Mouse (Mus musculus): ENCODE data around the gene Otog. TPM values are rescaled to one million over a fixed set of nuclear protein-coding genes. Genes with fewer than 3 reads are reported as not detected.
A peak's percentile ranks its signal among the peaks of the same experiment; 100 is the strongest.

Gene Otog
- polyA plus RNA-seq, 1 experiment from 2014 or later: 0.14 TPM

GRCm38 (mm10) chr7:46235948-46236347 is 4.8 kb upstream of the Otog start:
- Histone ChIP-seq H3K9ac (no peak overlapping the region), H3K36me3 (no peaks in the 10 kb centered on the region), H3K27ac (no peak overlapping the region), H3K4me3 (no peak overlapping the region), H3K9me3 (no peaks in the 10 kb centered on the region), H3K27me3 (replicated peaks) (no peaks in the 10 kb centered on the region), H3K4me2 (replicated peaks) (0 out of 2 replicates have a peak overlapping the region, but pooled peaks have one; percentile 16), H3K4me1 (no peaks in the 10 kb centered on the region; the same call in none of the 2 replicates)
- no peak for ATAC-seq (ENCODE audit: low FRiP score, low read depth)
- 72% methylated on average over 18 of the region's 18 CpGs for WGBS

- 0 out of 2 replicates have a peak overlapping the region, but pooled peaks have one; percentile 16 for H3K4me2 ChIP-seq (replicated peaks)
- no peaks in the 10 kb centered on the region for H3K36me3 ChIP-seq
- WGBS: 67% methylated on average over 15 of the region's 15 CpGs
- no peaks in the 10 kb centered on the region for H3K9me3 ChIP-seq
- H3K27me3 ChIP-seq (replicated peaks): no peaks in the 10 kb centered on the region
- no peak overlapping the region for H3K4me3 ChIP-seq
- no peak for ATAC-seq (ENCODE audit: low FRiP score, low read depth)
- H3K27ac ChIP-seq: no peak overlapping the region
- no peaks in the 10 kb centered on the region; the same call in none of the 2 replicates for H3K4me1 ChIP-seq
- H3K9ac ChIP-seq: no peak overlapping the region
Measured at GRCm38 (mm10) chr7:46236363-46236762, 4.4 kb upstream of the Otog start.

DNA sequence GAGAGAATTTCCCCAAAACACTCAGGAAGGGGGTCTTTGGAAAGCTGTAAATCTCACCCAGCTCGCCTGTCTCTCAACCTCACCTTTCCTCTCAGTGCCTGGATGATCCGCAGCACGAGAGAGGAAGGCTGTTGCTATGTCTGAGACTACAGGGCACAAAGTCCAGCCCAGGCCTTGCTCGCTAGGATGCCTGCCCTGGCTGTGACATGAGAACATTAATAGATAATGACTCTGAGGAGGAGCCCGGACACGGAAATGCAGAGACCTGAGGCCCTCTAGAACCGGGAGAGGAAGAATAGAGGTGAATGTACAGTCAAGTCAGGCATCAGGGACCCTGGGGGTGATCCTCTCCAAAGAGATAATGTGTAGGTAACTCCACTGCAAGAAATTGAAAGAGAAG is 3.6 kb upstream of the Otog start:
- WGBS: 60% methylated on average over 7 of the region's 7 CpGs
- no peak overlapping the region for H3K4me3 ChIP-seq
- no peak for ATAC-seq (ENCODE audit: low FRiP score, low read depth)
- no peaks in the 10 kb centered on the region; the same call in none of the 2 replicates for H3K4me1 ChIP-seq
- H3K9ac ChIP-seq: no peak overlapping the region
- no peak overlapping the region for H3K27ac ChIP-seq
- H3K36me3 ChIP-seq: no peaks in the 10 kb centered on the region
- no peaks in the 10 kb centered on the region for H3K27me3 ChIP-seq (replicated peaks)
- no peak overlapping the region for H3K4me2 ChIP-seq (replicated peaks)
- no peaks in the 10 kb centered on the region for H3K9me3 ChIP-seq

DNA sequence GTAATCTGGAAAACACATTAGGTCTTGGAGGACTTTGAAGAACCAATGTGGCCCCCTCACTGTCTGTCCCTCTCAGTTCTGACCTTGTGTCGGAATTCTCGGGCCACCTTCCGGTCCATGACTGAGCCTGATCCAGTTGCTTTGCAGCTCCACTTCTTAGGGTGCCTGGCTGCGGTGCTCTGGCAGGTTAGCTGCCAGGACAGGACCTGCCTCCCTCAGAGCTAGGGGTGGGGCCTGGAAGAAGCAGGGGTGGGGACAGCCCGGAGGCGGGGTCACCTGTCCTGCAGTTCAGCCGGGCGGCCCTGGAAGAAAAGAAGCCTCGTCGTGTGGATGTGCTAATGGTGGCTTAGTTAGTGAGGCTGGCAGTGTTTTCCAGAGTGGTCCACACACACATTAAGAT is 2.4 kb upstream of the Otog start, which contains the start of gene Ush1c:
Gene Ush1c, minus strand, starts transcription at position 158 of the 400 bp plus-strand sequence.
- Histone ChIP-seq H3K4me1 (no peaks in the 10 kb centered on the region; the same call in none of the 2 replicates), H3K36me3 (no peaks in the 10 kb centered on the region), H3K4me2 (replicated peaks) (no peak within 1 kb of the TSS), H3K4me3 (no peak within 1 kb of the TSS), H3K27me3 (replicated peaks) (no peaks in the 10 kb centered on the region), H3K27ac (no peak within 1 kb of the TSS), H3K9me3 (no peaks in the 10 kb centered on the region), H3K9ac (no peak within 1 kb of the TSS)
- no peak for ATAC-seq (ENCODE audit: low FRiP score, low read depth)
- WGBS: 21% methylated on average over 10 of the region's 10 CpGs

DNA sequence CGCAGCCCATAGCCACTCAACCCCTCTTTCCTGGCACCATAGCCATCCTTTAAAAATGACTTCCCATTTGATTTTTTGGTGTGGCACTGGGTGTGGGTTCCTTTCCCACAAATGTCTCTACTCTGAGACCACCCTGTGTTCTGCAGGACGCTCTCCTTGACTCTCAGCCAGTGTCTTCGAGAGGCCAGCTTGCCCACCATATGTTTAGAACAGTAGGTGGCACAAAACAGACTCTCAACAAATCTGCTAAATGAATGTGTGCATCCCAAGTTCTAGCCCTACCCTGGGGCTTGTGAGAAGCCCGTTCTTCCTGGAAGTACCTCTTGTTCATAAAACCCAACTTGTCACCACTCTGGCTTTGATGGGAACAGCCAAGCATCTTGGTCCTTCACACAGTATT is 696 bp upstream of the Otog start:
- Histone ChIP-seq H3K9me3 (no peaks in the 10 kb centered on the region), H3K36me3 (no peaks in the 10 kb centered on the region), H3K4me3 (no peak overlapping the region), H3K27me3 (replicated peaks) (no peaks in the 10 kb centered on the region), H3K9ac (no peak overlapping the region), H3K4me1 (no peaks in the 10 kb centered on the region; the same call in none of the 2 replicates), H3K4me2 (replicated peaks) (no peak overlapping the region), H3K27ac (no peak overlapping the region)
- no peak for ATAC-seq (ENCODE audit: low FRiP score, low read depth)
- 89% methylated on average over 4 of the region's 4 CpGs for WGBS

DNA sequence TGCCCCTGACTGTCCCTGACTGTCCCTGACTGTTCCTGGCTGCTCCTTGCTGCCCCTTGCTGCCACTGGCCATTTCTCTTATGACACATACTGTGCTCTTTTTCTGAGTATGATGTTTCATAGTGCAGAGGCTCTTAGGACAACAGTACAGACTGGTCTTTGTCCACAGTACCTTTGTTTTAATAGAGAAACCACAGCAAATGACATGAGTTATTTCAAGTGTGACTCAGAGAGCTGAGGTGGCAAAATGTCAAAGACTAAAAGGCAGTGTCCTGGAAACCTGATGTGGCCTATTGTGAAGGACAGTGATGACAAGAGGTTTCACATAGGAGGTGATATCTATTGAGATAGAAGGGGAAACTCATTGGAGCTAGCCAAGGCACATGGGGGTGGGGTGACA is 6.1 kb downstream of the Otog start:
- H3K27ac ChIP-seq: no peak overlapping the region
- H3K4me1 ChIP-seq: no peaks in the 10 kb centered on the region
- no peaks in the 10 kb centered on the region for H3K9me3 ChIP-seq
- H3K9ac ChIP-seq: no peak overlapping the region
- no peak overlapping the region for H3K4me2 ChIP-seq (replicated peaks)
- no peaks in the 10 kb centered on the region for H3K36me3 ChIP-seq
- H3K27me3 ChIP-seq (replicated peaks): no peaks in the 10 kb centered on the region
- ATAC-seq (ENCODE audit: low FRiP score, low read depth): no peak
- H3K4me3 ChIP-seq: no peak overlapping the region

GRCm38 (mm10) chr7:46247606-46248005 is 6.8 kb downstream of the Otog start:
- H3K27ac ChIP-seq: no peak overlapping the region
- no peak overlapping the region for H3K4me2 ChIP-seq (replicated peaks)
- no peak overlapping the region for H3K9ac ChIP-seq
- ATAC-seq (ENCODE audit: low FRiP score, low read depth): no peak
- H3K4me3 ChIP-seq: no peak overlapping the region
- H3K36me3 ChIP-seq: no peaks in the 10 kb centered on the region
- no peaks in the 10 kb centered on the region for H3K9me3 ChIP-seq
- no peaks in the 10 kb centered on the region for H3K27me3 ChIP-seq (replicated peaks)
- no peaks in the 10 kb centered on the region for H3K4me1 ChIP-seq
- 89% methylated on average over 3 of the region's 3 CpGs for WGBS

DNA sequence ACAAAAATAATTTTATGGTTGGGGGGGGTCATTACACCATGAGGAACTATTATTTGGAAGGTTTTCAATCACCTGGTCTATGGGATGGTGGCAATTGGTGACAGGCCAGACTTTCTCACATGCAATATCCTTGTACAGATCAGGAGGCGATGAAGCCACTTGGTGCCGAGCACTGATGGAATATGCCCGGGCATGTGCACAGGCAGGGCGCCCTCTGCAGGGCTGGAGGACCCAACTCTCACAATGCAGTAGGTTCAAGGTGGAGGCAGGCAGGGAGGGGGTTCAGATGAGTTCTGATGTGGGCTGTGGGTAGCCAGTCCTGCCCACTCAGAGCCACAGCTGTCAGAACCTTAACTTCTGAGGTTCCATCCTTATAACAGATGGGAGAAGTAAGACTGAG is 11.1 kb downstream of the Otog start:
- 81% methylated on average over 4 of the region's 4 CpGs for WGBS
- Histone ChIP-seq H3K4me3 (no peak overlapping the region), H3K4me1 (no peaks in the 10 kb centered on the region), H3K4me2 (replicated peaks) (no peak overlapping the region), H3K9me3 (no peaks in the 10 kb centered on the region), H3K36me3 (no peaks in the 10 kb centered on the region), H3K27ac (no peak overlapping the region), H3K27me3 (replicated peaks) (no peaks in the 10 kb centered on the region), H3K9ac (no peak overlapping the region)
- ATAC-seq (ENCODE audit: low FRiP score, low read depth): no peak

DNA sequence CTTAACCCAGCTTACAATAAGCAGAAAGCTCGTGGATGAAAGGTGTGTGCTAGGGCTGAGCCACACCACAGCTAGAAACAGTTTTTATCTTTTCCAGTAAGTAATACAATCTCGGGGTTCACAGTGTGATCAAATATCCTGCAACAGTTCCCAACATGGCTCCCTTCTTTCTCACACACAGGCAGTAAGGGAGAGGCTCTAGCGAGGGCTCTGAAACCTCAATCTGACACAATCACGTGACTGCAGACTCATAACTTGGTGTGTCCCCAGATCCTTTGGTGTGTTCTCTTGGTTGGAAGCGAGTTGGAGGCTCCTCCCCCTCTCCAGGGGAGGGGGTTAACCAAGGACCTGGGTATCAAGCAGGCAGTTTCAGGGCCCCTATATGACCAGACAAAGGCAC is 35.4 kb downstream of the Otog start:
- Histone ChIP-seq H3K27me3 (replicated peaks) (no peaks in the 10 kb centered on the region), H3K9ac (no peak overlapping the region), H3K4me1 (no peaks in the 10 kb centered on the region), H3K4me3 (no peak overlapping the region), H3K9me3 (no peaks in the 10 kb centered on the region), H3K36me3 (no peaks in the 10 kb centered on the region), H3K27ac (no peak overlapping the region), H3K4me2 (replicated peaks) (no peak overlapping the region)
- ATAC-seq (ENCODE audit: low FRiP score, low read depth): no peak
- WGBS: 64% methylated on average over 5 of the region's 5 CpGs

DNA sequence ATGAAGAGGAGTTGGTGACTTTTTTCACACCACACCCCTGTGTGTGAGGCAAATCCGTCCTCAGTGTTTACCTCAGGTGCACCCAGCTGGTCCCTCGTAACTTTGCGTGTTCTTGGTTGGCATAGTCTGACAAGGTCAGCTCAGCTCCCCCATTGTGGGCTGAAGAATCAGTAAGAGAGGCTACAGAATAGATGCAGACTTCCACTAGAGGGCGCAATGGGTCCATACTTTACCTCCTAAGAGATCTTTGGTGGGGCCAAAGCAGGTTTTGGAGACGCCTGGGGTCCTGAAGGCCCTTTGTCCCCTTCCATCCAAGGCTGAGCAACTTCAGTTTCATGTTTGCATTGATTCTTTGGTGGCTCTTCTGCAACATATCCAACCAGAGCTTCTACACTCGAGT is 39.2 kb downstream of the Otog start:
- Histone ChIP-seq H3K9me3 (no peaks in the 10 kb centered on the region), H3K4me1 (no peaks in the 10 kb centered on the region), H3K4me2 (replicated peaks) (no peak overlapping the region), H3K36me3 (no peaks in the 10 kb centered on the region), H3K9ac (no peak overlapping the region), H3K27me3 (replicated peaks) (no peaks in the 10 kb centered on the region), H3K27ac (no peak overlapping the region), H3K4me3 (no peak overlapping the region)
- ATAC-seq (ENCODE audit: low FRiP score, low read depth): no peak
- 25% methylated on average over 6 of the region's 6 CpGs for WGBS

DNA sequence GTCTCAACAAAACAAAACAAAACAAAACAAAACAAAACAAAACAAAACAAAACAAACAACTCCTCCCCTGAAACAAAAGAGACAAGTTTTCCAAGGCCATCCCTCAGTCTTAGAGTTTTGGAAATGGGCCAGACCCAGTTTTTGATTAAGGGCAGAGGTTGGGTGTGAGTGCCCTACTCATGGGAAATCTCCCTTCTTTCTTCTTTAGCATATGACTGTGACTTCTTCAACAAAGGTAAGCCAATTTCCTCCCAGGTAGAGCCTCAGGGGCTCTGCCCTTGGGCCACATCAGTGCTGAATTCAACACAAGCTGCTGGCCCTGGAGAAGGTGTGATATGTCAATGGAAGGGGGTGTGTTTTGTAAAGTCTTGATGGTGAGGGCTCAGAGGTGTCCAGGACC is 40.1 kb downstream of the Otog start:
- Histone ChIP-seq H3K9me3 (no peaks in the 10 kb centered on the region), H3K27ac (no peak overlapping the region), H3K27me3 (replicated peaks) (no peaks in the 10 kb centered on the region), H3K9ac (no peak overlapping the region), H3K4me3 (no peak overlapping the region), H3K36me3 (no peaks in the 10 kb centered on the region), H3K4me2 (replicated peaks) (no peak overlapping the region), H3K4me1 (no peaks in the 10 kb centered on the region)
- no peak for ATAC-seq (ENCODE audit: low FRiP score, low read depth)

GRCm38 (mm10) chr7:46282276-46282675 is 41.5 kb downstream of the Otog start:
- H3K9ac ChIP-seq: no peak overlapping the region
- H3K4me2 ChIP-seq (replicated peaks): no peak overlapping the region
- no peak overlapping the region for H3K27ac ChIP-seq
- H3K4me1 ChIP-seq: no peaks in the 10 kb centered on the region
- 74% methylated on average over 7 of the region's 7 CpGs for WGBS
- H3K9me3 ChIP-seq: no peaks in the 10 kb centered on the region
- H3K27me3 ChIP-seq (replicated peaks): no peaks in the 10 kb centered on the region
- ATAC-seq (ENCODE audit: low FRiP score, low read depth): no peak
- H3K36me3 ChIP-seq: no peaks in the 10 kb centered on the region
- no peak overlapping the region for H3K4me3 ChIP-seq

- Histone ChIP-seq H3K4me1 (no peaks in the 10 kb centered on the region), H3K27me3 (replicated peaks) (no peaks in the 10 kb centered on the region), H3K27ac (no peak overlapping the region), H3K9ac (no peak overlapping the region), H3K9me3 (no peaks in the 10 kb centered on the region), H3K4me2 (replicated peaks) (no peak overlapping the region), H3K4me3 (no peak overlapping the region), H3K36me3 (no peaks in the 10 kb centered on the region)
- ATAC-seq (ENCODE audit: low FRiP score, low read depth): no peak
- WGBS: 86% methylated on average over 10 of the region's 10 CpGs
Measured at GRCm38 (mm10) chr7:46283681-46284080, 42.9 kb downstream of the Otog start.
